Mouse (Mus musculus) WW6 (cell line): ENCODE results near the gene Cdk15.

Experiments used
- DNase-seq: peaks from one replicate; pipeline ENCODE4 v3.0.0-alpha.2; 2013; ENCODE audit warnings: low read depth, low spot score

Gene Cdk15

DNA sequence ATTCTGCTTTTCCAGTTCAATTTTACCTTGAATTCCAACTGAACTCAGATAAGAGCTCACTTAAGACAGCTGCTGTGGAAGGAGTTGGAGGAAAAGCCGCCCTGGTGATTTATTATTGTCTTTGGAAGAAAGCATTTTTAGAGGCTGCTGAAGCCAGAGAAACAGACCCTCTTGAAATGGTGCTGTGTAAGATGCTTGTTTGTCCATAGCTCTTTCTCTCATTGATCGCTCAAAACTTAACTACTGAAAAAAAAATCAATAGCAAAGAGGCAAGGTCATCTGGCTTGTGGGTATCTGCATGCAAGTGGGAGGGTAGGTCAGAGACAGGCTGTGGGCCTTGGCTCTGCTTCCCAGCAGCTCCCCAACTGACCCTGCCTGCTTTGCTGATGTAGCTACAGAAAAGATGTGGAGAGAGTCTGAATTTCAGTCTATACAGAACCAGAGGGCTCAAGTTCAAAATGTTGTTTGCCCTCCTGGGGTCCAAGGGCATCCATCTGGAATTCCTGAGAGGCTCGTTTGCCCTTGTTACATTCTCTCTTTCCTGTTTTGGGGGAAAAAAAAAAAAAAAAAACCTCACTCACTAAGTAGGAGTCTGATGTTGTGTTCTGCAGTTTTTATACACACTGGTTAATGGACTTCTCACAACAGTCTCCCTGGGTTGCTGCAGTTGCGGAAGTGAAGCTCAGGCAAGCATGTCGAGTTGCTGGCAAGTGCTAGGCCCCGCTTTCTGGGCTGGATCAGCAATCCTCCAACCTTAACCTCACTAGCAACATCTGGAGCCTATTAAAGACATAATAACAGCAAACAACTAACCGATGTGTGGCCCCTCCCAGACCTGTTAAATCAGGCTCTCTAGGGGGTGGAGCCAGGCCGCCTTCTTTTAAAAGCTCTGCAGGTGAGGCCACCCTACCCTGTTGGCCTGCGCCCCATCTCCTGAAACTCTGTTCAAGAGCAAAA is 65.5 kb downstream of the Cdk15 start:
- no peak for DNase-seq

- DNase-seq: no peak
These were observed 70.2 kb downstream of the Cdk15 start for GRCm38 (mm10) chr1:59326854-59327395.

DNA sequence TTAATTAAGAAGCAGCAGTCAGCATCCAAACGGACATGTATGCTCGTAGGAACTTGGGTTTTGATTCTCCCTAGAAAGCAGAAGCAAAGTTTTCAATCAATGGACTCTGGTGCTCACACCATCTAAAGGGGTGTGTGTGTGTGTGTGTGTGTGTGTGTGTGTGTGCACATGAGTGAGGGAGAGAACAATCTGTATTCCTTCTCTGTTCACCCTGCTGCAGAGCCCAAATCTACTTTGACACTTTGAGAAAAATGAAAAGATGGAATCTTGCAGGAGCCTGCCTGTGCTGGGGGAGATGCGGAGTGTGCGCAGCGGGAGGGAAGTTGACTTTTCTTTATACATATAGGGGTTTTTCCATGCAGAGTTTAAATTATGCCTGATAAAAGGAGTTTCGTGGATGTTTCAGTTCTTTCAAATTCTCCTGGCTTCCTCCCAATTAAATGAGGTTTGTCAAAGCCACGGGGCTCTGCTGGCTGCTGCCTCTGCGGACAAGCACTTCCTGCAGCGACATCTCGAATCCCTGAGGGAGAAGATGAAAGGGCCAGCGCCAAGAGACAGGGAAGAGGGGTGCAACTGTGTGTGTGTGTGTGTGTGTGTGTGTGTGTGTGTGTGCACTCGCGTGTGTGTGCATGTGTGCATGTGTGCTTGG is 76.2 kb downstream of the Cdk15 start:
- DNase-seq: no peak

DNA sequence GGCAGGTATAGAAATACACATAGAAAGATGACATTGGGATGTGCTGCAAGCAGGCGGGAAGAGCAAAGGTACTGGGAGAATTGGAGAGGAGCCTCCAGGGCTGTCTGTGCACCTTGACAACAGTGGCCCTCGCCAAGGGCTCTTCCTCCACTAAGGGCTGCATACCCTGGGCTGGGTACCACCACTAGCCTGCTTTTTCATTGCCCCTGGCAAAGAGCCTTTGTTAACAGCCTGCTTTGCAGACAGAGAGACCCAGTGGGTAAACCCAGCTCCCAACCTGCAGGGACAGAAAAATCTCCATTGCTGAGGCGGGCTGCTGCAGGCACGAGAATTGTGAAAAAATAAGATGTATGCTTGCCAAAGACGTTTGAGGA is 76.7 kb downstream of the Cdk15 start:
- DNase-seq: no peak

- no peak for DNase-seq
These were observed 77.3 kb downstream of the Cdk15 start for GRCm38 (mm10) chr1:59333860-59334561.

- no peak for DNase-seq
These were observed 77.8 kb downstream of the Cdk15 start for GRCm38 (mm10) chr1:59334562-59334890.

- no peak for DNase-seq
These were observed 79.5 kb downstream of the Cdk15 start for GRCm38 (mm10) chr1:59336256-59336655.

- DNase-seq: no peak
These were observed 84.3 kb downstream of the Cdk15 start for GRCm38 (mm10) chr1:59340814-59341588.

DNA sequence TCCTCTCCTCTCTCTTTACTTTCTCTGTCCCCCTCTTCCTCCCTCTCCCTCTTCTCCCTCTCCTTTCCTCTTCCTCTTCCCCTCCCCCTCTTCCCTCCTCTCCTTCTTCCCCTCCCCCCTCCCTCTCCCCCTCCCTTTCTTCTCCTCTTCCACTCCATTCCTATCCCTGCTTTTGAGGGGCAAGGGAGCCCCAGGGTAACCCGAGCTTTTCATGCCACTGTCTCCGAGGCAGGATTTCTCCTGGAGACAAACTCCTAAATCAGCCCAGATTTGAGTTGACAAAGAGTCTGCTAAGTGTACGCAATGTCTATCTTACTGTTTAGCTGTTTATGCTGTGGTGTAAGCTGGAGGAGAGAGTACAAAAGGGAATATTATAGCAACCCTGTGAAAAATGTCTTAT is 85.0 kb downstream of the Cdk15 start:
- no peak for DNase-seq

DNA sequence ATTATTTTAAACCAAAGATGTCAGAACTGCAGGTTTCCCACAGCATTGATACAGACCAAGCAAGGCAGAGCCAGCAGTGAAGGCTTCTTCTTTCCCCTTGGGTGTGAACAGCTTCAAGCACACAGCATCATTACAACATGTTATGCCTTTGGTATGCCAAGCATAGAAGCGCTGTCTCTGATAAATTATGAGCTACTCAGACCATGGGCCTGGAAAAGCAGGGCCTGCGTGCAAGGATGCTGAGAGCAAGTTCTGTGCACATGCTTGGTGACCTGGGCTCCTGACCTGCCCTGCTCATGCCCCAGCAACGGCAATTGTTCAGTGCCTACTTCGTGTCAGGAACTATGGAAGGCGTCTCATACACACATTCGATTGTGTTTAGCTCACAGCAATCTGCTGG is 85.4 kb downstream of the Cdk15 start:
- no peak for DNase-seq

- DNase-seq: no peak
These were observed 96.0 kb downstream of the Cdk15 start for GRCm38 (mm10) chr1:59352706-59353105.

- DNase-seq: no peak
These were observed 98.7 kb downstream of the Cdk15 start for GRCm38 (mm10) chr1:59355440-59355839.

DNA sequence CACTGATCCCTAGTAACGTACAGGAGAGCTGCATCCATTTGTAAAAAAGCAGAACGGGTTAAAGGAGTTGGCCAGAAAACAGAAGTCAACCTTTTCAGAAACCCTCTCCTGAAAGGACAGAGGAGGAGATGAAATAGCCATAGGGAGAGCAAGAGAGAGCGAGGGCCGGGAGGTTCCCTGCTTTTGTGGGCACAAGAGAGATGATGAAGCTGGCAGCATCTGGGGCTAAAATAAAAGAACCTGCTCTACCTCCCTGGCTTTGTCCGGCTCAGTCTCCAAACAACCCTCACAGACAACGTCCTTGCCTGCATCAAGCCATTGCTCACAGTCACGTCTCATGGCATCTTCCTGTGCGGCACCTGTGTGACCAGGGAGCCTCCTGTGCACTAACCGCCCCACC is 102.4 kb downstream of the Cdk15 start:
- no peak for DNase-seq

DNA sequence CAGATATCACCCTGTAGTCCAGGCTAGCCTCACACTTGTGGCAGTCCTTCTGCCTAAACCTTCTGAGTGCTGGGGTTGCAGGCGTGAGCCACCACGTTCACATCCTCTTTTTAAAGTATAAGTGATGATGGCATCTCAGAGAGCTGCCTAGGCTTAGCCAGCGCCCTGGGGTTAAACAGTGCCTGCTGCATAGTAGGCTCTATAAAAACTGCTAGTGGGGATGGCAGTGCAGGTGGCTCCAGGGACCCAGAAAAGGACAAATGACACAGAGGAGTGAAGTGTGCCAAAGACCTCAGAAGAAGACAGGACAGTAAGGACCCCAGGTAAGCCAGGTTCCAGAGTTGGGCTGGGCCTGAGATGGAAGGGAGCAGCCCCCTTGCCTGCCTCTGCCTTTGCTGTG is 104.1 kb downstream of the Cdk15 start:
- DNase-seq: no peak

GRCm38 (mm10) chr1:59361460-59361859 is 104.8 kb downstream of the Cdk15 start:
- DNase-seq: no peak

GRCm38 (mm10) chr1:59361966-59362365 is 105.3 kb downstream of the Cdk15 start:
- DNase-seq: no peak

GRCm38 (mm10) chr1:59364463-59365040 is 107.8 kb downstream of the Cdk15 start:
- no peak for DNase-seq

- DNase-seq: no peak
These were observed 111.4 kb downstream of the Cdk15 start for GRCm38 (mm10) chr1:59367928-59368648.

- no peak for DNase-seq
These were observed 112.1 kb downstream of the Cdk15 start for GRCm38 (mm10) chr1:59368649-59369319.

- DNase-seq: no peak
These were observed 112.6 kb downstream of the Cdk15 start for GRCm38 (mm10) chr1:59369320-59369685.
